Mouse (Mus musculus): ENCODE results near the gene E2f2. TPM values are rescaled to one million over a fixed set of nuclear protein-coding genes. Genes with fewer than 3 reads are reported as not detected.

Gene E2f2
- polyA plus RNA-seq, 1 experiment: 56.3 TPM

- Histone ChIP-seq H3K4me2 (ENCODE audit: low read depth) (peak overlapping the region; percentile 99), H3K79me2 (ENCODE audit: control insufficient read depth, insufficient read depth) (peaks cover 18% of the 10 kb centered on the region), H3K27me3 (ENCODE audit: control insufficient read depth, insufficient read depth, insufficient read length) (no peaks in the 10 kb centered on the region), H3ac (ENCODE audit: control insufficient read depth, insufficient read length) (no peak overlapping the region), H3K36me3 (ENCODE audit: control insufficient read depth, insufficient read depth) (no peaks in the 10 kb centered on the region), H3K4me3 (peak overlapping the region; percentile 44)
- TF ChIP-seq USF1 (IDR thresholded peaks at IDR 0.05; ENCODE audit: low read depth): no peak
- TF ChIP-seq MAX (IDR thresholded peaks at IDR 0.05; ENCODE audit: low read depth): no peak
Measured at GRCm38 (mm10) chr4:136144927-136145292, 27.3 kb upstream of the E2f2 start.

DNA sequence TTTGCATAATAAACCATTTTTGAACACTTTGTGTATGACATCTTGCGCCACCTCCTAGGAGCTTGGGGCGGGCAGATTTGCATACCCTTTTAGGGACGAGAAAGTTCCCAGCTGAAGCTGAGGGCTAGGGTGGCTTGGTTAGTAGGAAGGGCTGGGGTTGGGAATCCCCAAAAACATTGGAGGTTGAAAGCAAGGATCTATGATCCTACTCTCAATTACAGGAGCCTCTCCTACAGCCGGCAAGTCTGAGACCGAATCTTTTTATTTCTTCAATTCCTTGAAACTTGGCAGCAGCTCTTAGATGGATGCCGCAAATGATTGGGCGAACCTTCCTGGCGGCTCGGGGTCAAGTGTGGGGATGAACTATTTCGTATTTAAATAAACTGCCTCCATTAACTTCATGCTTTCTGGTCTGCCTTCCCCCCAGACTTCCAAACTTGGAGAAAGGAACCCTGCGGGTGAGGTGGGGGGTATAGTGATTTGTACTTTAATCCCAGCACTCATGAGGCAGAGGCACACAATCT is 26.8 kb upstream of the E2f2 start:
- Histone ChIP-seq H3K36me3 (ENCODE audit: control insufficient read depth, insufficient read depth) (no peaks in the 10 kb centered on the region), H3ac (ENCODE audit: control insufficient read depth, insufficient read length) (no peak overlapping the region), H3K4me2 (ENCODE audit: low read depth) (peak overlapping the region; percentile 99), H3K79me2 (ENCODE audit: control insufficient read depth, insufficient read depth) (peaks cover 18% of the 10 kb centered on the region), H3K4me3 (peak overlapping the region; percentile 44), H3K27me3 (ENCODE audit: control insufficient read depth, insufficient read depth, insufficient read length) (no peaks in the 10 kb centered on the region)
- no peak for TF ChIP-seq POLR2AphosphoS2 (IDR thresholded peaks at IDR 0.05; ENCODE audit: insufficient read length, low read depth)
- TF ChIP-seq TCF3 (IDR thresholded peaks at IDR 0.05; ENCODE audit: insufficient read length, low read depth): no peak
- TF ChIP-seq CEBPB (IDR thresholded peaks at IDR 0.05; ENCODE audit: insufficient read depth, poor library complexity, severe bottlenecking): no peak
- TF ChIP-seq MAX (IDR thresholded peaks at IDR 0.05; ENCODE audit: low read depth): no peak

DNA sequence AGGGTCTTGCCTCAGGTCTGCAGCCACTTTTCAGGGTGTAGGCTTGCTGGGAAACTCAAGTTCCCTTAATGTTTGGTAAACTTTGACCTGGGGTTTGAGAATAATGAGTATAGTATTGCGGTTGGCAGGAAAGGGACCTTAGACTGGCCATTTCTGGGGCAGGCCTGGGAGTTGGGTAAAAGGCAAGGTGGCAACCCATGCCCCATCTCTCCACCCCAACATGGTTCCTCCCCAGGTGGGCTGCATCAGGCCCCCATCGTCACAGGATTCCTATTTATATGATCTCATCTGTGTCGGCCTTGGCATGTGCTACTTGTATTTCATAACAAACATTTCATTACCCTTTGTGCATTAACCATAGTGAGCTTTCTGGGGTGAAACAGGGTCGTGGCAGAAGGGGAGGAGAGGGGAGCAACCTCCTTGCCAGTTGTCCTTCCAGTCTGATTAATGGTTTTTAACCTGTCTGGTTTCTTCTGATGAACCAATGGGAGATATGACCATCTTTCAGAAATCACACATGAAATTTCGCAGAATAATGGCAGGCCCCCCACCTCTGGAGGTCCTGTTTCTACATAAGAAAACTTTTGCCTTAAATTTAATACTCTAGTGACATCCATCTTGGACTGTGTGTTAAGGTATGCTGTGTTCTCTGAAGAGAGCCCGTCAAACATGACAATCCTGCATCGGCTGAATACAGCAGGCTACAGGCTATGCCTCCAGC is 26.0 kb upstream of the E2f2 start:
- no peak for TF ChIP-seq USF1 (IDR thresholded peaks at IDR 0.05; ENCODE audit: low read depth)
- no peak for TF ChIP-seq CEBPB (IDR thresholded peaks at IDR 0.05; ENCODE audit: insufficient read depth, poor library complexity, severe bottlenecking)
- TF ChIP-seq E2F4 (IDR thresholded peaks at IDR 0.05; ENCODE audit: insufficient read depth): no peak
- no peak for TF ChIP-seq TCF12 (IDR thresholded peaks at IDR 0.05; ENCODE audit: insufficient read depth, poor library complexity, severe bottlenecking)
- no peak for TF ChIP-seq REST (IDR thresholded peaks at IDR 0.05; ENCODE audit: insufficient read depth, insufficient read length)
- no peak for TF ChIP-seq SRF (IDR thresholded peaks at IDR 0.05; ENCODE audit: control insufficient read depth, insufficient read length, low read depth)
- TF ChIP-seq POLR2AphosphoS2 (IDR thresholded peaks at IDR 0.05; ENCODE audit: insufficient read length, low read depth): no peak
- no peak for TF ChIP-seq MYOG (IDR thresholded peaks at IDR 0.05; ENCODE audit: control insufficient read depth in 1 of 3, insufficient read depth in 1 of 3, insufficient read length in 2 of 3, low read depth in 2 of 3)
- TF ChIP-seq TCF3 (IDR thresholded peaks at IDR 0.05; ENCODE audit: insufficient read length, low read depth): no peak
- TF ChIP-seq POLR2A (IDR thresholded peaks at IDR 0.05; ENCODE audit: insufficient read length, low read depth): no peak
- TF ChIP-seq MAX (IDR thresholded peaks at IDR 0.05; ENCODE audit: low read depth): no peak
- TF ChIP-seq MYOD1 (IDR thresholded peaks at IDR 0.05; ENCODE audit: control insufficient read depth in 1 of 3, insufficient read length in 2 of 3, low read depth in 2 of 3): no peak
- H3ac ChIP-seq (ENCODE audit: control insufficient read depth, insufficient read length): no peak overlapping the region

GRCm38 (mm10) chr4:136146712-136147154 is 25.5 kb upstream of the E2f2 start:
- no peaks in the 10 kb centered on the region for H3K36me3 ChIP-seq (ENCODE audit: control insufficient read depth, insufficient read depth)
- H3K4me2 ChIP-seq (ENCODE audit: low read depth): peak overlapping the region; percentile 99
- H3K79me2 ChIP-seq (ENCODE audit: control insufficient read depth, insufficient read depth): peaks cover 18% of the 10 kb centered on the region
- no peaks in the 10 kb centered on the region for H3K27me3 ChIP-seq (ENCODE audit: control insufficient read depth, insufficient read depth, insufficient read length)
- no peak for TF ChIP-seq REST (IDR thresholded peaks at IDR 0.05; ENCODE audit: insufficient read depth, insufficient read length)
- no peak for TF ChIP-seq SRF (IDR thresholded peaks at IDR 0.05; ENCODE audit: control insufficient read depth, insufficient read length, low read depth)
- TF ChIP-seq USF1 (IDR thresholded peaks at IDR 0.05; ENCODE audit: low read depth): no peak
- no peak for TF ChIP-seq TCF12 (IDR thresholded peaks at IDR 0.05; ENCODE audit: insufficient read depth, poor library complexity, severe bottlenecking)
- TF ChIP-seq POLR2A (IDR thresholded peaks at IDR 0.05; ENCODE audit: insufficient read length, low read depth): no peak
- TF ChIP-seq POLR2AphosphoS2 (IDR thresholded peaks at IDR 0.05; ENCODE audit: insufficient read length, low read depth): no peak
- TF ChIP-seq CEBPB (IDR thresholded peaks at IDR 0.05; ENCODE audit: insufficient read depth, poor library complexity, severe bottlenecking): no peak
- TF ChIP-seq MYOG (IDR thresholded peaks at IDR 0.05; ENCODE audit: control insufficient read depth in 1 of 3, insufficient read depth in 1 of 3, insufficient read length in 2 of 3, low read depth in 2 of 3): no peak
- TF ChIP-seq TCF3 (IDR thresholded peaks at IDR 0.05; ENCODE audit: insufficient read length, low read depth): no peak
- TF ChIP-seq MYOD1 (IDR thresholded peaks at IDR 0.05; ENCODE audit: control insufficient read depth in 1 of 3, insufficient read length in 2 of 3, low read depth in 2 of 3): no peak
- no peak for TF ChIP-seq MAX (IDR thresholded peaks at IDR 0.05; ENCODE audit: low read depth)
- no peak for TF ChIP-seq E2F4 (IDR thresholded peaks at IDR 0.05; ENCODE audit: insufficient read depth)
- H3ac ChIP-seq (ENCODE audit: control insufficient read depth, insufficient read length): no peak overlapping the region
- peak overlapping the region; percentile 44 for H3K4me3 ChIP-seq

More for the DNA sequence above, 26.0 kb upstream of the E2f2 start:
- Histone ChIP-seq H3K4me3 (peak overlapping the region; percentile 44), H3K79me2 (ENCODE audit: control insufficient read depth, insufficient read depth) (peaks cover 18% of the 10 kb centered on the region), H3K27me3 (ENCODE audit: control insufficient read depth, insufficient read depth, insufficient read length) (no peaks in the 10 kb centered on the region), H3K4me2 (ENCODE audit: low read depth) (peak overlapping the region; percentile 99), H3K36me3 (ENCODE audit: control insufficient read depth, insufficient read depth) (no peaks in the 10 kb centered on the region)

GRCm38 (mm10) chr4:136147436-136148135 is 24.6 kb upstream of the E2f2 start:
- no peak overlapping the region for H3ac ChIP-seq (ENCODE audit: control insufficient read depth, insufficient read length)
- peaks cover 18% of the 10 kb centered on the region for H3K79me2 ChIP-seq (ENCODE audit: control insufficient read depth, insufficient read depth)
- TF ChIP-seq MAX (IDR thresholded peaks at IDR 0.05; ENCODE audit: low read depth) (no peak), MYOD1 (IDR thresholded peaks at IDR 0.05; ENCODE audit: control insufficient read depth in 1 of 3, insufficient read length in 2 of 3, low read depth in 2 of 3) (peak in 1 of 3 experiments; percentile 28), TCF12 (IDR thresholded peaks at IDR 0.05; ENCODE audit: insufficient read depth, poor library complexity, severe bottlenecking) (no peak), E2F4 (IDR thresholded peaks at IDR 0.05; ENCODE audit: insufficient read depth) (no peak), REST (IDR thresholded peaks at IDR 0.05; ENCODE audit: insufficient read depth, insufficient read length) (no peak), USF1 (IDR thresholded peaks at IDR 0.05; ENCODE audit: low read depth) (peak; percentile 79), POLR2A (IDR thresholded peaks at IDR 0.05; ENCODE audit: insufficient read length, low read depth) (peak; percentile 50), MYOG (IDR thresholded peaks at IDR 0.05; ENCODE audit: control insufficient read depth in 1 of 3, insufficient read depth in 1 of 3, insufficient read length in 2 of 3, low read depth in 2 of 3) (peak in 1 of 3 experiments; percentile 55), POLR2AphosphoS2 (IDR thresholded peaks at IDR 0.05; ENCODE audit: insufficient read length, low read depth) (peak; percentile 40), TCF3 (IDR thresholded peaks at IDR 0.05; ENCODE audit: insufficient read length, low read depth) (no peak), CEBPB (IDR thresholded peaks at IDR 0.05; ENCODE audit: insufficient read depth, poor library complexity, severe bottlenecking) (no peak)
- no peaks in the 10 kb centered on the region for H3K36me3 ChIP-seq (ENCODE audit: control insufficient read depth, insufficient read depth)
- peak overlapping the region; percentile 99 for H3K4me2 ChIP-seq (ENCODE audit: low read depth)
- peak overlapping the region; percentile 44 for H3K4me3 ChIP-seq
- no peaks in the 10 kb centered on the region for H3K27me3 ChIP-seq (ENCODE audit: control insufficient read depth, insufficient read depth, insufficient read length)

All from myocyte (in vitro differentiated cells).